Mouse (Mus musculus): ENCODE results near the gene Plekha6. TPM values are rescaled to one million over a fixed set of nuclear protein-coding genes. Genes with fewer than 3 reads are reported as not detected.

Gene Plekha6
- polyA plus RNA-seq, 1 experiment, result 0.57 TPM

DNA sequence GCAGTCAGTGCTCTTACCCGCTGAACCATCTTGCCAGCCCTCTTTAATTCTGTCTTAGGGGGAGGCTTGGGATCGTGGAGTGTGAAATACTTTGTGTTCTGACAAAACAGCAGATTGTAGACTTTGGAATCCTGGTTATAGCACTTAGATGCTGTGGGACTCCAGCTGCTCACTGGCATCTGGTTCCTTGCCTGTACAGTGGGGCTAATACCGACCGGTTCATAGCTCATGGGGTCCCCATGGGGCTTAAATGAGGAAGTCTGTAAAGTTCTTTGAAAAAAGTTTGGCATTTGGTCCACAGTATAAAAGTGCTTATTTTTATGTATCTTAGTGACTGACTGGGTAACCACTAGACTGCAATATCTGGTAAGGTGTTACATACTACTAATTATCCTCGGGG is 28.2 kb upstream of the Plekha6 start:
- H3K36me3 ChIP-seq (replicated peaks; ENCODE audit: low read length), result peaks cover 78% of the 10 kb centered on the region

DNA sequence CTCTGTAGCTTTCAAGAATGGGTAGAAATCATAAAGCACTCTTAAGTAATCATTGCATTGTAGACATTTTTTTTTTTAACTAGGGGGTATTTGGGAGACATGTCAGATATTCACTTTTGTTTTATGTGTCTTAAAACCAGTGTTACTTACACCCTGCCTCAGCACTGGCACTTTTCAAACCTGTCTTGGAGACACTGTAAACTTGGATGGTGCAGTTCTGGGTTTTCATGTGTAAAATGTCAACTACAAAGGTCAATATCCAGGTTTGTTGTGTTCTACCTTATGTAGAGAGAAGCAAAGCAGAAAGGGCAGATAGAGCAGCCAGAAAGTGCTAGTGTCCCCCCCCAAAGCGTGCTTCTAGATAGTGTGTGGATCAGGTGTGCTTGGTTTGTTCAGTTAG is 25.6 kb upstream of the Plekha6 start:
- TF ChIP-seq GATA1 (IDR thresholded peaks at IDR 0.05; ENCODE audit: borderline replicate concordance, low read length), result no peak
- H3K36me3 ChIP-seq (replicated peaks; ENCODE audit: low read length), result peaks cover 81% of the 10 kb centered on the region
- H3K9me3 ChIP-seq, result no peaks in the 10 kb centered on the region
- H3K4me1 ChIP-seq, result peaks cover 35% of the 10 kb centered on the region
- peak overlapping the region; percentile 5 for H3K4me3 ChIP-seq (replicated peaks)
- H3K27me3 ChIP-seq (replicated peaks), result no peaks in the 10 kb centered on the region

More for the DNA sequence above, 28.2 kb upstream of the Plekha6 start:
- H3K4me1 ChIP-seq, result peaks cover 35% of the 10 kb centered on the region
- TF ChIP-seq FLI1 (IDR thresholded peaks at IDR 0.05; ENCODE audit: low read length), result no peak
- TF ChIP-seq GATA1 (IDR thresholded peaks at IDR 0.05; ENCODE audit: borderline replicate concordance, low read length), result no peak
- peak overlapping the region; percentile 88 for H3K4me3 ChIP-seq (replicated peaks)
- no peaks in the 10 kb centered on the region for H3K27me3 ChIP-seq (replicated peaks)
- no peaks in the 10 kb centered on the region for H3K9me3 ChIP-seq

DNA sequence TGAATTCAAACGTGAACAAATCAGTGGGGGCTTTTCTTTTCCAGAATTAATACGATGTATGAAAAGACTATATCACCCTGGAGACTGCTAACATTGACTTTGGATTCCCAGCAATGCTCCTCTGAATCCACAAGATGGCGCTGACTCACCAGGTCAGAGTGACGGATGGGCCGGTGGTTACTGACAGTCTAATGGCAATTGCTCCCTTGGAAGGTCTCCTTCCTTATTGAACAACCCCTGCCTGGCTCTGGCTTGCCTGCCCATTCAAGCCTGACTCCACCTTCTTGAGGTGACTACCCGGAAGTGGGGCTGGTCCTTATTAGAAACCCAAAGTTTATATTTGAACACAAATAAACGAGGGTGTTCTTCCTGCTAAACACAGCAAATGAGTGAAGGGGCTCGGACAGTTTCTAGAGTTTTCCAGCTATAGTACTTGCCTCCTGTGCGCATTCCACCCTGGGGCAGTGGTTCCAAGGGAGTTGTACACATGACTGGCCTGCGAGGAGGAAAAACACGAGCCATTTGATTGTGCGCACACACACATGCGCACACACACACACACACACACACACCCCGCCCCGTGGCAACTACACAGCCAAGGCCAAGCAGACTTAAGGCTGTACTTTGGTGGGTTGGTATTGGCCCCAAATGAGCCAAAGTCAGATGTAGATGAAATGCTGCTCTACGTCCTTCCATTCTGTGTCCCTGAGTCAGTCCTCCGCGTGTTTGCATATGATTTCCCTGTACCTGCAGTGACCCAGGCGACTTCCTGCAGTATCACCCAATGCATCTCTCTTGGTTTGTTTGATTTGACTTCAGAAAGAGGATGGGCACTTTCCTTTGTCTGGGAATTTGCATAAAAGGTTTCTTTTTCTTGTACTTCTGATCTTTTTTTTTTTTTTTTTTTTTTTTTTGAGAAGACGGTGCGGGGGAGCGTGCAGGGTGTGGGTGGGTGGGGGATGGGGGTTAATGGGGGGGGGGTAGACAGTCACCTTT is 17.7 kb upstream of the Plekha6 start:
- H3K27me3 ChIP-seq (replicated peaks), result no peaks in the 10 kb centered on the region
- no peak for TF ChIP-seq GATA1 (IDR thresholded peaks at IDR 0.05; ENCODE audit: borderline replicate concordance, low read length)
- no peak for TF ChIP-seq FLI1 (IDR thresholded peaks at IDR 0.05; ENCODE audit: low read length)
- peaks cover 12% of the 10 kb centered on the region for H3K36me3 ChIP-seq (replicated peaks; ENCODE audit: low read length)
- H3K4me3 ChIP-seq (replicated peaks), result no peak overlapping the region
- H3K9me3 ChIP-seq, result peaks cover 12% of the 10 kb centered on the region
- no peaks in the 10 kb centered on the region for H3K4me1 ChIP-seq

DNA sequence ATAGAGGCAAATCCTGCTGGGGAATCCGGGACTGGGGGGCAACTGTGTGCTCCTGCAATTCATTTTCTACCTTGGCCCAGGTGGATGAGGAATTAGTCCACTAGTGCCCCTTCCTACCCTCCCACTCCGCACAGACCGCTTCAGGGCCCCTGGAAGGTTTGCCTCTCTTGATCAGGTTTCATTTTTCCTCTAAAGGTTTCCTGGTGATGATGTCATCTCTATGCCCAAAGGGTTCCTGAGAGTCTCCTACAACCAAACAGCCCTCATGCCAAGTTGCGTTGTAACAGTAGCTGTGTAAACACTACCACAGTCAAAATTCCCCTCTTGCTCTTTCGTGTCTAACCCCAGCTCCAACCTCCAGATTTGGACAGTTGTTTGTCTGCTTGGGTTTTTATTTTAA is 16.7 kb upstream of the Plekha6 start:
- Histone ChIP-seq H3K4me3 (replicated peaks) (no peak overlapping the region), H3K27me3 (replicated peaks) (peaks cover 3% of the 10 kb centered on the region), H3K9me3 (peaks cover 12% of the 10 kb centered on the region), H3K36me3 (replicated peaks; ENCODE audit: low read length) (peaks cover 4% of the 10 kb centered on the region), H3K4me1 (no peaks in the 10 kb centered on the region)
- TF ChIP-seq GATA1 (IDR thresholded peaks at IDR 0.05; ENCODE audit: borderline replicate concordance, low read length), result no peak
- no peak for TF ChIP-seq FLI1 (IDR thresholded peaks at IDR 0.05; ENCODE audit: low read length)

DNA sequence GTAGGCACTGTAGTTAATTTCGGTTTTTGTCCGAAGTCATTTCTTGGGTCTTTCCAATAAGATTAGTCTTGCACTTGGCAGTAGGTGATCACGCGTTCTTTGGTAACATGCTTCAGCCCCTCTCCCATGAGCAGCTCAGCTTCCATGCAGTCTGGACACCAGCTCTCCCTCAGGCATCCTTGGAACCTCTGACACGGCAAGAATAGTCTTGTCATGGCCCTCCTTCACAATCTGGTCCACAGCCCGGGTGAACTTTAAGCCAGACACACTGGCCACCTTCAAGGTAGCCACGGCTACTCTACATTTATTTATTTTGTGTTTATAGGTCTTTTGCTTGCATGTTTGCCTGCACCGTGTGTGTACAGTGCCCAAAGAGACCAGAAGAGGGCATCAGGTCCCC is 15.9 kb upstream of the Plekha6 start:
- Histone ChIP-seq H3K4me1 (no peaks in the 10 kb centered on the region), H3K9me3 (peaks cover 12% of the 10 kb centered on the region), H3K27me3 (replicated peaks) (peaks cover 7% of the 10 kb centered on the region), H3K36me3 (replicated peaks; ENCODE audit: low read length) (no peaks in the 10 kb centered on the region), H3K4me3 (replicated peaks) (no peak overlapping the region)
- TF ChIP-seq FLI1 (IDR thresholded peaks at IDR 0.05; ENCODE audit: low read length) (no peak), GATA1 (IDR thresholded peaks at IDR 0.05; ENCODE audit: borderline replicate concordance, low read length) (no peak)

DNA sequence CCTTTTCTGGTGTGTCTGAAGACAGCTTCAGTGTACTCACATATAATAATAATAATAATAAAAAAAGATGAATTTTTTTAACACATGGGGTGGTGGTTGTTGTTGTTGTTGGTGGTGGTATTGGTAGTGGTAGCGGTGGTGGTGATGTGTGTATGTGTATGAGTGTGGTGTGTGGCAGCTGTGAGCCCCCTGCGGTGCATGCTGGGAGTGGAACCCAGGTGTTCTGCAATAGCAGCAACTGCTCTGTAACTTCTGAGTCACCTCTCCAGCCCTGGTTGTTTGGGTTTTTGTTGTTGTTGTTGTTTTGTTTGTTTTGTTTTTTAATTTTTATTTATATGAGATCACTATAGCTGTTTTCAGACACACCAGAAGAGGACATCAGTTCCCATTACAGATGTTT is 13.5 kb upstream of the Plekha6 start:
- Histone ChIP-seq H3K9me3 (peaks cover 12% of the 10 kb centered on the region), H3K27me3 (replicated peaks) (peaks cover 19% of the 10 kb centered on the region), H3K4me1 (no peaks in the 10 kb centered on the region), H3K36me3 (replicated peaks; ENCODE audit: low read length) (no peaks in the 10 kb centered on the region), H3K4me3 (replicated peaks) (no peak overlapping the region)
- TF ChIP-seq FLI1 (IDR thresholded peaks at IDR 0.05; ENCODE audit: low read length), result no peak
- TF ChIP-seq GATA1 (IDR thresholded peaks at IDR 0.05; ENCODE audit: borderline replicate concordance, low read length), result no peak

DNA sequence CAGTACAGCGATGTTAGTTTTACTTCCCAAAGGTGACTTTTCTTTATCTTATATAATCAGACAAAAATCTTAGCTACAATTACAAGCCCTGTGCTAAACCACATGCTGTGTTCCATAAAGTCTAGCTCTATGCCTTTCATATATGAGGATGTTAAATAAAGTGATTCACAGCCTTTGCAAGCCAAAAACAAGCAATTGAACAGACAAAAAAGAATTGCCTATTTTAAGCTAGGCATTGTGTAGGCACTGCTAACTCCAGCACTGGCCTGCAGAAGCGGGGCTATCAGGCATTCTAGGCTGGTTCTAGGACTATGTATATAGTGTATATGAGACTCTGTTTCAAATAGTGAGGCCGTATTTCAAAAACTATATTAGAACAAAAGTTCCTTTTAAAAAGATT is 11.8 kb upstream of the Plekha6 start:
- no peak overlapping the region for H3K4me3 ChIP-seq (replicated peaks)
- no peak for TF ChIP-seq GATA1 (IDR thresholded peaks at IDR 0.05; ENCODE audit: borderline replicate concordance, low read length)
- TF ChIP-seq FLI1 (IDR thresholded peaks at IDR 0.05; ENCODE audit: low read length), result no peak

DNA sequence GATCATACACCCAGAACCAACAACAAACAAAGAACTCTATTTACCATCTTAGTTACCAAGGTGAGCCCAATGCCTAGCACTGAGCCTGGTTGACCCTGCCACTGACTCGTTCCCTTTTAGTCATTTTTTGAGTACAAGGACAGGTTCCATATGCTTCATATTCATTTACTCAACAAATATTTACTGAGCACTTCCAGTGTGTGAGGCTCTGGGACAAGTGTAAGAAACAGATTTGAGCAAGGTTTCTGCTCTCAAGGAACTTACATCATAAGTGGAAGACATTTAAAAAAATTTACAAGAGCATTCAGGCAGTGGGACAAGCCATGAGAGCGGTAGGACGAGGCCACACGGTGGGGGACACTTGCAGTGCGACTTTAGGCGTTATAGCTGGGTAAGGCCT is 8.7 kb upstream of the Plekha6 start:
- Histone ChIP-seq H3K27me3 (replicated peaks) (peaks cover 53% of the 10 kb centered on the region), H3K4me1 (peaks cover 15% of the 10 kb centered on the region), H3K9me3 (no peaks in the 10 kb centered on the region), H3K4me3 (replicated peaks) (no peak overlapping the region), H3K36me3 (replicated peaks; ENCODE audit: low read length) (no peaks in the 10 kb centered on the region)
- no peak for TF ChIP-seq FLI1 (IDR thresholded peaks at IDR 0.05; ENCODE audit: low read length)
- no peak for TF ChIP-seq GATA1 (IDR thresholded peaks at IDR 0.05; ENCODE audit: borderline replicate concordance, low read length)

More for the DNA sequence above, 11.8 kb upstream of the Plekha6 start:
- H3K36me3 ChIP-seq (replicated peaks; ENCODE audit: low read length), result no peaks in the 10 kb centered on the region
- H3K27me3 ChIP-seq (replicated peaks), result peaks cover 28% of the 10 kb centered on the region
- H3K4me1 ChIP-seq, result no peaks in the 10 kb centered on the region
- peaks cover 12% of the 10 kb centered on the region for H3K9me3 ChIP-seq

DNA sequence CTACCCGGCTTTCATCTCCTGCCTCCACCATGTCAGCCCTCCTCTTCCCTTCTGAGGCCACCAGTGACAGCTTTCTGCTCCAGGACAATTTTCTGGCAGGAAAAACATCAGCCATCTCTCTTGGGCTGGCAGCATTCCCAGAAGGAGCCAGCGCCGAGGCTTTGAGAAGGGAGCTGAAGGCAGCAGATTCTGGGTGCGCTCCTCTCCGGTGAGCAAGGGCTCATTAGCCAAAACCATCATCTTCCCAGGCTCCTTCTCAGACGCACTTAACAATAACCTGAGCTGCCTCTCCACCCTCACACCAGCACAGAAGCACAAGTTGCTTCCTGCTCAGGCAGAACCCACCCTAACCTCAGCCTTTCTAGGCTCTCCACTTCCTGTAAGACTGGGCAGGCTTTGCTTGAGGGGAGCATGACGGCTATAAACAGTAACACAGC is 4.9 kb upstream of the Plekha6 start:
- peaks cover 27% of the 10 kb centered on the region for H3K4me1 ChIP-seq
- H3K4me3 ChIP-seq (replicated peaks), result peak overlapping the region; percentile 42
- H3K9me3 ChIP-seq, result no peaks in the 10 kb centered on the region
- no peaks in the 10 kb centered on the region for H3K36me3 ChIP-seq (replicated peaks; ENCODE audit: low read length)
- no peak for TF ChIP-seq GATA1 (IDR thresholded peaks at IDR 0.05; ENCODE audit: borderline replicate concordance, low read length)
- no peak for TF ChIP-seq FLI1 (IDR thresholded peaks at IDR 0.05; ENCODE audit: low read length)
- peaks cover 84% of the 10 kb centered on the region for H3K27me3 ChIP-seq (replicated peaks)

DNA sequence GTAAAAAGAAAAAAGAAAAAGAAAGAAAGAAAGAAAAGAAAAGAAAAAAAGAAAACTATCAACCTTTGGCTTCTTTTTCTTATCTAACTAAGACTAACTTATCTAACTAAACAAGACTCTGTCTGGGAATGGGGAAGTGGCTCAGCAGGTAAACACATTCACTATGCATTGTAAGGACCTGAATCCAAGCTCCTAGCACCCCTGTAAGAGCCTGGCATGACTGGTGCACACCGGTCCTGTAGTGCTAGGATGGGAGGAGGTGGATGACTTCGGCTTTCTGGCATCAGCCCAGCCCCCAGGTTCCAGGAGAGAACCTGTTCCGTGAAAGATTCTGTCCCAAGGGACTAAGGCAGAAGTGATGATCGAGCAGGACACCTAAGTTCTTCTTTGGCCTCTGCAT is 2.5 kb upstream of the Plekha6 start:
- Histone ChIP-seq H3K36me3 (replicated peaks; ENCODE audit: low read length) (no peaks in the 10 kb centered on the region), H3K27me3 (replicated peaks) (peaks cover 88% of the 10 kb centered on the region)

More for the DNA sequence above, 2.5 kb upstream of the Plekha6 start:
- H3K9me3 ChIP-seq, result no peaks in the 10 kb centered on the region
- H3K4me1 ChIP-seq, result peaks cover 39% of the 10 kb centered on the region
- H3K4me3 ChIP-seq (replicated peaks), result no peak overlapping the region
- TF ChIP-seq GATA1 (IDR thresholded peaks at IDR 0.05; ENCODE audit: borderline replicate concordance, low read length), result no peak
- TF ChIP-seq FLI1 (IDR thresholded peaks at IDR 0.05; ENCODE audit: low read length), result no peak
